Mouse (Mus musculus): Measurements from ENCODE around the gene Cuedc2. TPM values are rescaled to one million over a fixed set of nuclear protein-coding genes. Genes with fewer than 3 reads are reported as not detected.

Cuedc2 gene
- polyA plus RNA-seq, 1 experiment, result 157 TPM

- no peak for TF ChIP-seq GATA1 (IDR thresholded peaks at IDR 0.05; ENCODE audit: low read length)
Observed at GRCm38 (mm10) chr19:46348761-46349458, 10.4 kb upstream of the Cuedc2 start.

- no peak for TF ChIP-seq GATA1 (IDR thresholded peaks at IDR 0.05; ENCODE audit: low read length)
Observed at GRCm38 (mm10) chr19:46347936-46348668, 9.6 kb upstream of the Cuedc2 start.

DNA sequence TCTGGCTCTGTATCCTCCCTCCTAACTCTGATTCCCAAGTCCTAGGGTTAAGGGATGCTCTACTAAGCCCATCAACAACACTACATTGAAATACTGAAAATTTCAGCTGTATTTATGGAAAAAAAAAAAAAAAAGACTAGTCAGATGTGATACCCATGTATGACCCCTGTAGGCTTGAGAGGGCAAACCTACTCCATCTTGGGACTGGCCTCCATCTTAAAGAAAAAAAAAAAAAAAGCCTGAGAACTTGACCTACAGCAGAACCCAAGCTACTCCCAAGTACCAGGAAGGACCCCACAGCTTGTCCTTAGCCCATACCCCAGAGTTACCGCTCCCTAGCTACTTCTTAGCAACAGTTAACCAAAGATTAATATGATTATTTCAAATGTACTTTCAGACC, 8.6 kb upstream of the Cuedc2 start:
- TF ChIP-seq GATA1 (IDR thresholded peaks at IDR 0.05; ENCODE audit: low read length), result no peak

GRCm38 (mm10) chr19:46344710-46345419, 6.4 kb upstream of the Cuedc2 start:
- TF ChIP-seq GATA1 (IDR thresholded peaks at IDR 0.05; ENCODE audit: low read length), result no peak

- no peak for TF ChIP-seq GATA1 (IDR thresholded peaks at IDR 0.05; ENCODE audit: low read length)
Observed at GRCm38 (mm10) chr19:46339287-46339971, 927 bp upstream of the Cuedc2 start.

GRCm38 (mm10) chr19:46338942-46339286, 412 bp upstream of the Cuedc2 start:
- no peak for TF ChIP-seq GATA1 (IDR thresholded peaks at IDR 0.05; ENCODE audit: low read length)

GRCm38 (mm10) chr19:46337719-46338330, 677 bp downstream of the Cuedc2 start:
- TF ChIP-seq GATA1 (IDR thresholded peaks at IDR 0.05; ENCODE audit: low read length), result no peak

- no peak for TF ChIP-seq GATA1 (IDR thresholded peaks at IDR 0.05; ENCODE audit: low read length)
Observed at GRCm38 (mm10) chr19:46333906-46334305, 4.6 kb downstream of the Cuedc2 start.

DNA sequence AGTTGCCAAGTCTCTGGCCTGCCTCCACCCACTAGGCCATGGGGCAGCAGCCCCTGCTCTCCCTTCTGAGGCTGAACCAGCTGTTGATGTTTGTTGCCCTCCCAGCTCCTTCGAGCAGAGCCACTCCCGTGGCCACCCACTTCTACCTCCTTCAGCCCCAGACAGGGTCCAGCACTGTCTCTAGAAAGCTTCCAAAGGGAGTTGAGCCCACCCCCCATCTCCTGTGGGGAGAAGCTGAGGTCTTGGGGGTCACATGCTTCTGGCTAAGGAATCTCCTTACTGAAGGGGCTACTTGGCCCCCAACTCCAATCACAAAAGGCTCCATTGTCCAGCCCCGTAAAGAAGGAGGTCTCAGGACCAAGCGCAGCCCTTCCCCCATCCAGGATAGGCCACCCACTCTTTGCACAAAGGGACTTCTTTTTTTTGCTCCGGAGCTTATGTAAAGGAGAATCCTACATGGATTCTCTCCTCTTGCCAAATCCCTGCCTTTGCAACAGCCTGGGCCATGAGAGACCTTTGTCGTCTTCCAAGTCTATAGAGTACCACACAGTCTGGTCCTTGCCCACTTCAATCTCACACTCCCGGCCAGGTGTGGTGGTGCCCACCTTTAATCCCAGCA, 5.7 kb downstream of the Cuedc2 start:
- no peak for TF ChIP-seq GATA1 (IDR thresholded peaks at IDR 0.05; ENCODE audit: low read length)

GRCm38 (mm10) chr19:46331936-46332335, 6.6 kb downstream of the Cuedc2 start:
- no peak for TF ChIP-seq GATA1 (IDR thresholded peaks at IDR 0.05; ENCODE audit: low read length)

GRCm38 (mm10) chr19:46331326-46331725, 7.2 kb downstream of the Cuedc2 start:
- no peak for TF ChIP-seq GATA1 (IDR thresholded peaks at IDR 0.05; ENCODE audit: low read length)

- no peak for TF ChIP-seq GATA1 (IDR thresholded peaks at IDR 0.05; ENCODE audit: low read length)
Observed at GRCm38 (mm10) chr19:46330696-46331095, 7.8 kb downstream of the Cuedc2 start.

DNA sequence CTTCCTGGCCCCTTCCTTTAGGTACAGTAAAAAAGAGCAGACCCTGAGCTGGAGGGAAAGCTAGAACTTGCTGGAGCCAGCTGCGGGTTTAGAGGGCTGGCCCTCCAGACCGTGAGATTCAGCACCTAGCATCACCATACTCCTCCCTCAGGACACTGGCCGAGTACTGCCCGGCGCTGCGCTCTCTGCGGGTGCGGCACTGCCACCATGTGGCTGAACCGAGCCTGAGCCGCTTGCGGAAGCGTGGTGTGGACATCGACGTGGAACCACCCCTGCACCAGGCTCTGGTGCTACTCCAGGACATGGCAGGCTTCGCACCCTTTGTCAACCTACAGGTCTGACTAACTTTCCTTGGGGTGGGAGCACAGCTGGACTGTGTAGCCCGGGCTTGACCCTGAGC, 8.6 kb downstream of the Cuedc2 start:
- no peak for TF ChIP-seq GATA1 (IDR thresholded peaks at IDR 0.05; ENCODE audit: low read length)

GRCm38 (mm10) chr19:46329031-46329641, 9.4 kb downstream of the Cuedc2 start:
- no peak for TF ChIP-seq GATA1 (IDR thresholded peaks at IDR 0.05; ENCODE audit: low read length)

Data from G1E-ER4 (cell line).